Mouse (Mus musculus) central nervous system, embryonic 11.5 days (tissue): ENCODE measurements around the gene Svbp. TPM values are rescaled to one million over a fixed set of nuclear protein-coding genes. Genes with fewer than 3 reads are reported as not detected.

Experiments used
- polyA plus RNA-seq: library from polyadenylated mRNA; depleted of rRNA; stranded (reverse); fragments of >200 nt; gene quantifications from 2 replicates; pipeline ENCODE4 v1.2.3, GENCODE M21; 2012; rRNA removed

Gene Svbp
- 94.0 and 96.6 TPM in 2 replicates for polyA plus RNA-seq

GRCm38 (mm10) chr4:119194909-119195581, at the start of gene Svbp:
Gene Svbp (plus strand): TSS chr4:119195306.

GRCm38 (mm10) chr4:119173851-119174453, 21.2 kb upstream of the Svbp start, which contains the start of gene Zfp691:
Gene Zfp691 (minus strand): TSS chr4:119174195.

GRCm38 (mm10) chr4:119189864-119190263, 5.2 kb upstream of the Svbp start, which contains the start of gene Ermap:
Gene Ermap (minus strand): TSS chr4:119190011.

GRCm38 (mm10) chr4:119218169-119218568, 23.1 kb downstream of the Svbp start, which contains the start of gene Tmem269:
Gene Tmem269 (minus strand): TSS chr4:119218217.

GRCm38 (mm10) chr4:119232410-119233255, 37.5 kb downstream of the Svbp start, which contains the start of the genes AU022252 and P3h1:
Gene AU022252 (minus strand): TSS chr4:119232712.
Gene P3h1 (plus strand): TSS chr4:119232915.

Other genes with a start within 250 kb of the Svbp start
- gene Lao1, start 233.7 kb upstream of the Svbp start, polyA plus RNA-seq: not detected in 2 replicates
- gene Slc2a1, start 86.6 kb upstream of the Svbp start, polyA plus RNA-seq: 77.0 and 86.0 TPM in 2 replicates
- gene Zfp691, start 21.1 kb upstream of the Svbp start, polyA plus RNA-seq: 9.7 and 14.4 TPM in 2 replicates
- 19.8 and 21.1 TPM in 2 replicates for gene Ermap, start 5.3 kb upstream of the Svbp start, polyA plus RNA-seq
- gene Tmem269, start 22.9 kb downstream of the Svbp start, polyA plus RNA-seq: 0.08 and 0.22 TPM in 2 replicates
- 13.9 and 18.3 TPM in 2 replicates for gene AU022252, start 37.4 kb downstream of the Svbp start, polyA plus RNA-seq
- 33.3 and 35.2 TPM in 2 replicates for gene P3h1, start 37.6 kb downstream of the Svbp start, polyA plus RNA-seq
- 0.13 and 0.27 TPM in 2 replicates for gene Cldn19, start 60.1 kb downstream of the Svbp start, polyA plus RNA-seq
- gene Ybx1, start 99.3 kb downstream of the Svbp start, polyA plus RNA-seq: 896 and 955 TPM in 2 replicates
- 113 and 127 TPM in 2 replicates for gene Ppih, start 125.2 kb downstream of the Svbp start, polyA plus RNA-seq
- gene Ccdc30, start 220.2 kb downstream of the Svbp start, polyA plus RNA-seq: 6.0 and 9.9 TPM in 2 replicates
- gene Ppcs, start 227.1 kb downstream of the Svbp start, polyA plus RNA-seq: 12.4 and 13.1 TPM in 2 replicates
- gene Zmynd12, start 227.5 kb downstream of the Svbp start, polyA plus RNA-seq: 0.09 and 0.16 TPM in 2 replicates